In genomic region chr8:104533551-104533950, GRCm38 (mm10) we compare ENCODE assay signal across 8 mouse cellular contexts. TPM values are rescaled to one million over a fixed set of nuclear protein-coding genes. Genes with fewer than 3 reads are reported as not detected.
A peak's percentile ranks its signal among the peaks of the same experiment; 100 is the strongest.
DNase-seq lines count a peak whose midpoint lies in the region; ATAC-seq and TF ChIP-seq lines count a peak whose summit lies in the region.

No protein-coding gene starts in this region.

- no peak for TF ChIP-seq POLR2A in liver, adult 2 months (IDR thresholded peaks at IDR 0.05; ENCODE audit: extremely low read depth, insufficient read depth, low read length)
- no peak for TF ChIP-seq POLR2A in myocyte (IDR thresholded peaks at IDR 0.05; ENCODE audit: insufficient read length, low read depth)

- no peak overlapping the region for H3K27ac ChIP-seq in liver, adult 2 months (replicated peaks; ENCODE audit: insufficient read depth, low read depth, low read length)
- 0 out of 2 replicates have a peak overlapping the region, but pooled peaks have one; percentile 85 for H3K27ac ChIP-seq in embryonic facial prominence, embryonic 14.5 days (replicated peaks; ENCODE audit: low read depth, low read length)
- no peak overlapping the region for H3K27ac ChIP-seq in intestine, embryonic 15.5 days

- H3K9ac ChIP-seq in liver, adult 2 months (ENCODE audit: low read depth, low read length), result peak overlapping the region; percentile 88
- peak overlapping the region; percentile 98 for H3K9ac ChIP-seq in embryonic facial prominence, embryonic 14.5 days (ENCODE audit: low read depth, low read length)
- H3K9ac ChIP-seq in intestine, embryonic 15.5 days, result peak overlapping the region; percentile 91

- no peak for DNase-seq in liver, adult 2 months (ENCODE audit: extremely low read depth, low read depth, low spot score)
- DNase-seq in liver, result no peak
- DNase-seq in embryonic facial prominence, embryonic 14.5 days (ENCODE audit: low spot score), result no peak
- DNase-seq in thymus, postnatal 25 days, result no peak
- DNase-seq in cerebellum, postnatal 10 days, result no peak

- H3ac ChIP-seq in myocyte (ENCODE audit: control insufficient read depth, insufficient read length), result peak overlapping the region; percentile 50

- no peaks in the 10 kb centered on the region for H3K27me3 ChIP-seq in liver, adult 2 months (ENCODE audit: control insufficient read depth, insufficient read depth, low read length)
- no peaks in the 10 kb centered on the region for H3K27me3 ChIP-seq in embryonic facial prominence, embryonic 14.5 days (replicated peaks; ENCODE audit: control insufficient read depth, insufficient read depth, low read length)
- peaks cover 6% of the 10 kb centered on the region; the same call in 1 of the 2 replicates for H3K27me3 ChIP-seq in intestine, embryonic 15.5 days (replicated peaks)
- H3K27me3 ChIP-seq in myocyte (ENCODE audit: control insufficient read depth, insufficient read depth, insufficient read length), result no peaks in the 10 kb centered on the region

- WGBS in liver, adult 2 months, result 13% methylated on average over 7 of the region's 7 CpGs
- 15% methylated on average over 7 of the region's 7 CpGs for WGBS in embryonic facial prominence, embryonic 14.5 days
- 16% methylated on average over 7 of the region's 7 CpGs for whole genome bisulfite sequencing in intestine, embryonic 15.5 days

- no peak for ATAC-seq in embryonic facial prominence, embryonic 14.5 days (ENCODE audit: low read depth)
- peak; percentile 13; the same call in 1 of the 2 replicates for ATAC-seq in intestine, embryonic 15.5 days
- ATAC-seq in erythroid progenitor cell, adult 5-6 weeks (replicated peaks; ENCODE audit: low FRiP score, poor library complexity, severe bottlenecking), result no peak

- H3K4me2 ChIP-seq in embryonic facial prominence, embryonic 14.5 days (ENCODE audit: low read depth, low read length), result peak overlapping the region; percentile 71
- peak overlapping the region; percentile 68 for H3K4me2 ChIP-seq in intestine, embryonic 15.5 days (replicated peaks)
- H3K4me2 ChIP-seq in myocyte (ENCODE audit: low read depth), result peak overlapping the region; percentile 85

- no peak for TF ChIP-seq CTCF in liver, adult 2 months (IDR thresholded peaks at IDR 0.05; ENCODE audit: low read depth, low read length)

- peak overlapping the region; percentile 97 for H3K4me3 ChIP-seq in liver, adult 2 months (ENCODE audit: insufficient read depth, low read depth, low read length)
- peak overlapping the region; percentile 97 for H3K4me3 ChIP-seq in embryonic facial prominence, embryonic 14.5 days (ENCODE audit: low read depth, low read length)
- H3K4me3 ChIP-seq in intestine, embryonic 15.5 days (replicated peaks), result peak overlapping the region; percentile 98
- peak overlapping the region; percentile 74 for H3K4me3 ChIP-seq in myocyte

- no peaks in the 10 kb centered on the region for H3K9me3 ChIP-seq in embryonic facial prominence, embryonic 14.5 days (ENCODE audit: control insufficient read depth, low read length)
- no peaks in the 10 kb centered on the region for H3K9me3 ChIP-seq in intestine, embryonic 15.5 days

- peaks cover 9% of the 10 kb centered on the region for H3K36me3 ChIP-seq in liver, adult 2 months (ENCODE audit: control insufficient read depth, insufficient read depth, low read length)
- H3K36me3 ChIP-seq in embryonic facial prominence, embryonic 14.5 days (ENCODE audit: control insufficient read depth, insufficient read depth, low read length), result peaks cover 13% of the 10 kb centered on the region
- H3K36me3 ChIP-seq in intestine, embryonic 15.5 days, result peaks cover 2% of the 10 kb centered on the region; the same call in 1 of the 2 replicates
- peaks cover 4% of the 10 kb centered on the region for H3K36me3 ChIP-seq in myocyte (ENCODE audit: control insufficient read depth, insufficient read depth)

- H3K79me2 ChIP-seq in liver, adult 2 months (ENCODE audit: control insufficient read depth, insufficient read depth, low read length), result peaks cover 9% of the 10 kb centered on the region; the same call in 1 of the 2 replicates
- peaks cover 29% of the 10 kb centered on the region for H3K79me2 ChIP-seq in myocyte (ENCODE audit: control insufficient read depth, insufficient read depth)

- peaks cover 2% of the 10 kb centered on the region; the same call in 1 of the 2 replicates for H3K4me1 ChIP-seq in liver, adult 2 months (ENCODE audit: control insufficient read depth, insufficient read depth, low read length)
- peaks cover 10% of the 10 kb centered on the region; the same call in 1 of the 2 replicates for H3K4me1 ChIP-seq in embryonic facial prominence, embryonic 14.5 days (ENCODE audit: control insufficient read depth, insufficient read depth, low read length)
- peaks cover 9% of the 10 kb centered on the region; the same call in 1 of the 2 replicates for H3K4me1 ChIP-seq in intestine, embryonic 15.5 days (replicated peaks)

TF ChIP-seq in myocyte, 11 proteins besides CTCF, POLR2A, EP300 and RAD21:
- TF ChIP-seq TCF3 (IDR thresholded peaks at IDR 0.05; ENCODE audit: insufficient read length, low read depth), result no peak
- TF ChIP-seq SRF (IDR thresholded peaks at IDR 0.05; ENCODE audit: control insufficient read depth, insufficient read length, low read depth), result no peak
- no peak for TF ChIP-seq REST (IDR thresholded peaks at IDR 0.05; ENCODE audit: insufficient read depth, insufficient read length)
- TF ChIP-seq TCF12 (IDR thresholded peaks at IDR 0.05; ENCODE audit: insufficient read depth, poor library complexity, severe bottlenecking), result no peak
- no peak for TF ChIP-seq MAX (IDR thresholded peaks at IDR 0.05; ENCODE audit: low read depth)
- TF ChIP-seq USF1 (IDR thresholded peaks at IDR 0.05; ENCODE audit: low read depth), result no peak
- TF ChIP-seq CEBPB (IDR thresholded peaks at IDR 0.05; ENCODE audit: insufficient read depth, poor library complexity, severe bottlenecking), result no peak
- TF ChIP-seq MYOD1 (IDR thresholded peaks at IDR 0.05; ENCODE audit: control insufficient read depth in 1 of 3, insufficient read length in 2 of 3, low read depth in 2 of 3), result no peak
- no peak for TF ChIP-seq MYOG (IDR thresholded peaks at IDR 0.05; ENCODE audit: control insufficient read depth in 1 of 3, insufficient read depth in 1 of 3, insufficient read length in 2 of 3, low read depth in 2 of 3)
- TF ChIP-seq E2F4 (IDR thresholded peaks at IDR 0.05; ENCODE audit: insufficient read depth), result no peak
- TF ChIP-seq POLR2AphosphoS2 (IDR thresholded peaks at IDR 0.05; ENCODE audit: insufficient read length, low read depth), result no peak

RNA-seq across cellular contexts. Expression of gene Nae1, which starts 0.9 kb away (rescaled TPM):
- 23.9 and 30.1 TPM in 2 replicates for total RNA-seq in liver, adult 2 months (2014; rRNA removed)
- polyA plus RNA-seq in liver, adult 2 months (2012; rRNA removed), result 4.5 and 7.3 TPM in 2 replicates
- polyA plus RNA-seq in embryonic facial prominence, embryonic 14.5 days (2014; fragmentation: Nextera tagmentation; extraction: Ambion mirVana), result 89.0 and 100 TPM in 2 replicates
- 73.7 and 83.5 TPM in 2 replicates for polyA plus RNA-seq in intestine, embryonic 15.5 days (2015; fragmentation: Nextera tagmentation; extraction: Ambion mirVana)
- 15.4 TPM for polyA plus RNA-seq in myocyte (2012; fragmentation: generic; extraction: Trizol)
- 52.8 and 59.8 TPM in 2 replicates for total RNA-seq in erythroid progenitor cell, adult 5-6 weeks (2015; ENCODE audit: low replicate concordance)
- total RNA-seq in erythroid progenitor cell, adult 5-6 weeks (2017; ENCODE audit: low replicate concordance), result 57.4 and 77.1 TPM in 2 replicates

RNA-seq across cellular contexts. Expression of gene Car7, which starts 0.9 kb away (rescaled TPM):
- total RNA-seq in liver, adult 2 months (2014; rRNA removed), result 1.0 and 1.2 TPM in 2 replicates
- 1.8 and 2.6 TPM in 2 replicates for polyA plus RNA-seq in liver, adult 2 months (2012; rRNA removed)
- 1.0 and 1.6 TPM in 2 replicates for polyA plus RNA-seq in embryonic facial prominence, embryonic 14.5 days (2014; fragmentation: Nextera tagmentation; extraction: Ambion mirVana)
- polyA plus RNA-seq in intestine, embryonic 15.5 days (2015; fragmentation: Nextera tagmentation; extraction: Ambion mirVana), result 1.0 and 1.1 TPM in 2 replicates
- 0.64 TPM for polyA plus RNA-seq in myocyte (2012; fragmentation: generic; extraction: Trizol)
- not detected in 2 replicates for total RNA-seq in erythroid progenitor cell, adult 5-6 weeks (2015; ENCODE audit: low replicate concordance)
- not detected in 2 replicates for total RNA-seq in erythroid progenitor cell, adult 5-6 weeks (2017; ENCODE audit: low replicate concordance)

RNA-seq across cellular contexts. Expression of gene Terb1, which starts 23.8 kb away (rescaled TPM):
- total RNA-seq in liver, adult 2 months (2014; rRNA removed), result not detected in 2 replicates
- polyA plus RNA-seq in liver, adult 2 months (2012; rRNA removed), result not detected in 2 replicates
- polyA plus RNA-seq in embryonic facial prominence, embryonic 14.5 days (2014; fragmentation: Nextera tagmentation; extraction: Ambion mirVana), result 0.53 and 0.62 TPM in 2 replicates
- polyA plus RNA-seq in intestine, embryonic 15.5 days (2015; fragmentation: Nextera tagmentation; extraction: Ambion mirVana), result 0.15 and 0.41 TPM in 2 replicates
- not detected for polyA plus RNA-seq in myocyte (2012; fragmentation: generic; extraction: Trizol)
- not detected in 2 replicates for total RNA-seq in erythroid progenitor cell, adult 5-6 weeks (2015; ENCODE audit: low replicate concordance)
- total RNA-seq in erythroid progenitor cell, adult 5-6 weeks (2017; ENCODE audit: low replicate concordance), result not detected in 2 replicates

RNA-seq across cellular contexts. Expression of gene Pdp2, which starts 57.7 kb away (rescaled TPM):
- 16.4 and 20.0 TPM in 2 replicates for total RNA-seq in liver, adult 2 months (2014; rRNA removed)
- polyA plus RNA-seq in liver, adult 2 months (2012; rRNA removed), result 9.6 and 11.9 TPM in 2 replicates
- polyA plus RNA-seq in embryonic facial prominence, embryonic 14.5 days (2014; fragmentation: Nextera tagmentation; extraction: Ambion mirVana), result 8.1 and 8.2 TPM in 2 replicates
- polyA plus RNA-seq in intestine, embryonic 15.5 days (2015; fragmentation: Nextera tagmentation; extraction: Ambion mirVana), result 16.1 and 17.0 TPM in 2 replicates
- polyA plus RNA-seq in myocyte (2012; fragmentation: generic; extraction: Trizol), result 2.3 TPM
- 0.36 and 2.1 TPM in 2 replicates for total RNA-seq in erythroid progenitor cell, adult 5-6 weeks (2015; ENCODE audit: low replicate concordance)
- total RNA-seq in erythroid progenitor cell, adult 5-6 weeks (2017; ENCODE audit: low replicate concordance), result 1.2 and 1.7 TPM in 2 replicates
